Mouse (Mus musculus): ENCODE measurements around the gene Gsg1l.

Gene Gsg1l

GRCm38 (mm10) chr7:126082286-126082741, at the start of gene Gsg1l:
Gene Gsg1l (minus strand): TSS chr7:126082411.
- DNase-seq, result peak; percentile 52

- no peak for DNase-seq
Measured at GRCm38 (mm10) chr7:126127673-126128072, 45.5 kb upstream of the Gsg1l start.

- no peak for DNase-seq
Measured at GRCm38 (mm10) chr7:126126502-126126901, 44.3 kb upstream of the Gsg1l start.

GRCm38 (mm10) chr7:126121533-126121932, 39.3 kb upstream of the Gsg1l start:
- DNase-seq, result no peak

GRCm38 (mm10) chr7:126119819-126120218, 37.6 kb upstream of the Gsg1l start:
- no peak for DNase-seq

GRCm38 (mm10) chr7:126113263-126113662, 31.1 kb upstream of the Gsg1l start:
- no peak for DNase-seq

- no peak for DNase-seq
Measured at GRCm38 (mm10) chr7:126111230-126111629, 29.0 kb upstream of the Gsg1l start.

- DNase-seq, result no peak
Measured at GRCm38 (mm10) chr7:126109898-126110297, 27.7 kb upstream of the Gsg1l start.

GRCm38 (mm10) chr7:126100440-126100839, 18.2 kb upstream of the Gsg1l start:
- DNase-seq, result no peak

- DNase-seq, result no peak
Measured at GRCm38 (mm10) chr7:126099835-126100234, 17.6 kb upstream of the Gsg1l start.

GRCm38 (mm10) chr7:126099163-126099775, 17.1 kb upstream of the Gsg1l start:
- no peak for DNase-seq

- DNase-seq, result no peak
Measured at GRCm38 (mm10) chr7:126097219-126097915, 15.2 kb upstream of the Gsg1l start.

GRCm38 (mm10) chr7:126096596-126096995, 14.4 kb upstream of the Gsg1l start:
- DNase-seq, result no peak

GRCm38 (mm10) chr7:126094738-126095137, 12.5 kb upstream of the Gsg1l start:
- no peak for DNase-seq

GRCm38 (mm10) chr7:126093162-126093561, 11.0 kb upstream of the Gsg1l start:
- DNase-seq, result no peak

GRCm38 (mm10) chr7:126089782-126090181, 7.6 kb upstream of the Gsg1l start:
- DNase-seq, result peak; percentile 82

- no peak for DNase-seq
Measured at GRCm38 (mm10) chr7:126088155-126088554, 5.9 kb upstream of the Gsg1l start.

GRCm38 (mm10) chr7:126087602-126088001, 5.4 kb upstream of the Gsg1l start:
- no peak for DNase-seq

- peak; percentile 59 for DNase-seq
Measured at GRCm38 (mm10) chr7:126086321-126086741, 4.1 kb upstream of the Gsg1l start.

GRCm38 (mm10) chr7:126085154-126085553, 2.9 kb upstream of the Gsg1l start:
- DNase-seq, result no peak

GRCm38 (mm10) chr7:126083980-126084348, 1.8 kb upstream of the Gsg1l start:
- no peak for DNase-seq

- DNase-seq, result peak; percentile 34
Measured at GRCm38 (mm10) chr7:126083341-126083979, 1.2 kb upstream of the Gsg1l start.

- peak; percentile 31 for DNase-seq
Measured at GRCm38 (mm10) chr7:126081727-126082285, 405 bp downstream of the Gsg1l start.
